27 mouse cellular contexts compared by ENCODE assay signal in genomic region chr1:170373750-170374149, GRCm38 (mm10).
"Had no signal": no experiment of that assay in that cellular context is flagged by ENCODE, and none has a peak within 500 bp of the region (broad histone marks: within the 10 kb centered on the region; RNA-seq: fewer than 3 reads in every experiment).

No protein-coding gene starts in this region.

- H3K27ac ChIP-seq: gastrocnemius, adult 2 months; heart, embryonic 10.5 days; hindbrain, embryonic 10.5 days; hindbrain, embryonic 13.5 days; hindbrain, embryonic 15.5 days; intestine, embryonic 15.5 days; layer of hippocampus, adult 2 months; left cerebral cortex, adult 2 months; limb, embryonic 10.5 days; limb, embryonic 12.5 days; liver, embryonic 13.5 days; liver, embryonic 15.5 days had no signal

- H3K36me3 ChIP-seq: heart, embryonic 10.5 days; heart, embryonic 12.5 days; hindbrain, embryonic 10.5 days; hindbrain, embryonic 13.5 days; hindbrain, embryonic 15.5 days; intestine, embryonic 15.5 days; limb, embryonic 10.5 days; limb, embryonic 12.5 days; liver, embryonic 13.5 days; liver, embryonic 15.5 days had no signal

- H3K4me1 ChIP-seq: hindbrain, embryonic 10.5 days; hindbrain, embryonic 15.5 days; intestine, embryonic 15.5 days; limb, embryonic 10.5 days; limb, embryonic 12.5 days; liver, embryonic 13.5 days; liver, embryonic 15.5 days had no signal

- DNase-seq: gastrocnemius, adult 2 months; gastrocnemius, postnatal 10 days; gastrocnemius, postnatal 25 days; heart, adult 18-20 months; heart, postnatal 10 days; heart, postnatal 4 days; kidney, adult 18-20 months; kidney, adult 8-10 months; kidney, postnatal 10 days; kidney, postnatal 25 days; kidney, postnatal 4 days; liver; liver, embryonic 13.5 days had no signal

- H3K9ac ChIP-seq: heart, embryonic 12.5 days; hindbrain, embryonic 13.5 days; hindbrain, embryonic 15.5 days; intestine, embryonic 15.5 days; limb, embryonic 12.5 days; liver, embryonic 13.5 days; liver, embryonic 15.5 days had no signal

- H3K9me3 ChIP-seq: heart, embryonic 10.5 days; heart, embryonic 12.5 days; hindbrain, embryonic 10.5 days; hindbrain, embryonic 13.5 days; hindbrain, embryonic 15.5 days; intestine, embryonic 15.5 days; limb, embryonic 10.5 days; limb, embryonic 12.5 days; liver, embryonic 13.5 days; liver, embryonic 15.5 days had no signal

- H3K4me3 ChIP-seq: gastrocnemius, adult 2 months; heart, embryonic 10.5 days; heart, embryonic 12.5 days; hindbrain, embryonic 10.5 days; hindbrain, embryonic 13.5 days; hindbrain, embryonic 15.5 days; intestine, embryonic 15.5 days; layer of hippocampus, adult 2 months; left cerebral cortex, adult 2 months; limb, embryonic 10.5 days; limb, embryonic 12.5 days; liver, embryonic 13.5 days; liver, embryonic 15.5 days had no signal

- H3K27me3 ChIP-seq: heart, embryonic 12.5 days; hindbrain, embryonic 13.5 days; hindbrain, embryonic 15.5 days; intestine, embryonic 15.5 days; limb, embryonic 12.5 days; liver, embryonic 13.5 days; liver, embryonic 15.5 days had no signal

- H3K4me2 ChIP-seq: heart, embryonic 12.5 days; hindbrain, embryonic 13.5 days; hindbrain, embryonic 15.5 days; intestine, embryonic 15.5 days; limb, embryonic 12.5 days; liver, embryonic 11.5 days; liver, embryonic 13.5 days; liver, embryonic 15.5 days had no signal

- ATAC-seq: inflammation-experienced regulatory T-cells, adult 6 months; intestine, embryonic 15.5 days; intestine, postnatal 0 days had no signal
